8 mouse cellular contexts compared by ENCODE assay signal in genomic region chr11:69364376-69364775, GRCm38 (mm10). TPM values are rescaled to one million over a fixed set of nuclear protein-coding genes. Genes with fewer than 3 reads are reported as not detected.
DNase-seq lines count a peak whose midpoint lies in the region; ATAC-seq and TF ChIP-seq lines count a peak whose summit lies in the region.

No protein-coding gene starts in this region.

- no peak overlapping the region for H3K9ac ChIP-seq in embryonic facial prominence, embryonic 11.5 days (replicated peaks; ENCODE audit: low read length)
- H3K9ac ChIP-seq in intestine, postnatal 0 days (ENCODE audit: low read depth, low read length), result 0 out of 2 replicates have a peak overlapping the region, but pooled peaks have one; percentile 12
- no peak overlapping the region for H3K9ac ChIP-seq in liver, embryonic 16.5 days (ENCODE audit: low read depth, low read length)

- H3K4me1 ChIP-seq in cerebellum, adult 2 months (ENCODE audit: control insufficient read depth, insufficient read depth, low read length), result peaks cover 26% of the 10 kb centered on the region
- peaks cover 15% of the 10 kb centered on the region for H3K4me1 ChIP-seq in embryonic facial prominence, embryonic 11.5 days (ENCODE audit: control insufficient read depth, insufficient read depth, low read length)
- H3K4me1 ChIP-seq in intestine, postnatal 0 days (replicated peaks; ENCODE audit: control insufficient read depth, insufficient read depth, low read length), result peaks cover 22% of the 10 kb centered on the region
- H3K4me1 ChIP-seq in liver, embryonic 16.5 days (ENCODE audit: control insufficient read depth, low read depth, low read length), result peaks cover 30% of the 10 kb centered on the region

- H3K4me2 ChIP-seq in embryonic facial prominence, embryonic 11.5 days (ENCODE audit: low read depth, low read length), result no peak overlapping the region
- H3K4me2 ChIP-seq in intestine, postnatal 0 days (replicated peaks; ENCODE audit: low read depth), result peak overlapping the region; percentile 95
- peak overlapping the region; percentile 10; the same call in 1 of the 2 replicates for H3K4me2 ChIP-seq in liver, embryonic 16.5 days (ENCODE audit: low read depth, low read length)

- peaks cover 27% of the 10 kb centered on the region for H3K36me3 ChIP-seq in embryonic facial prominence, embryonic 11.5 days (replicated peaks; ENCODE audit: control insufficient read depth, insufficient read depth, low read depth, low read length)
- peaks cover 31% of the 10 kb centered on the region for H3K36me3 ChIP-seq in intestine, postnatal 0 days (ENCODE audit: control insufficient read depth, insufficient read depth)
- no peaks in the 10 kb centered on the region for H3K36me3 ChIP-seq in liver, embryonic 16.5 days (ENCODE audit: control insufficient read depth, insufficient read depth)

- 46% methylated on average over 8 of the region's 8 CpGs for WGBS in cerebellum, adult 2 months
- WGBS in embryonic facial prominence, embryonic 11.5 days, result 44% methylated on average over 8 of the region's 8 CpGs
- 23% methylated on average over 8 of the region's 8 CpGs for WGBS in intestine, postnatal 0 days
- 49% methylated on average over 8 of the region's 8 CpGs for WGBS in liver, embryonic 16.5 days (ENCODE audit: insufficient replicate concordance)

- H3K27ac ChIP-seq in cerebellum, adult 2 months (ENCODE audit: insufficient read depth, low read length), result 0 out of 2 replicates have a peak overlapping the region, but pooled peaks have one; percentile 18
- 0 out of 2 replicates have a peak overlapping the region, but pooled peaks have one; percentile 16 for H3K27ac ChIP-seq in embryonic facial prominence, embryonic 11.5 days (replicated peaks; ENCODE audit: low read depth, low read length)
- peak overlapping the region; percentile 99 for H3K27ac ChIP-seq in intestine, postnatal 0 days (ENCODE audit: low read depth, low read length)
- peak overlapping the region; percentile 59 for H3K27ac ChIP-seq in liver, embryonic 16.5 days (ENCODE audit: low read length)

- TF ChIP-seq CTCF in cerebellum, adult 2 months (IDR thresholded peaks at IDR 0.05; ENCODE audit: borderline replicate concordance, insufficient read depth, low read depth, low read length), result no peak
- no peak for TF ChIP-seq CTCF in intestine, postnatal 0 days (IDR thresholded peaks at IDR 0.05; ENCODE audit: low read depth)

- H3K27me3 ChIP-seq in cerebellum, adult 2 months (ENCODE audit: control insufficient read depth, insufficient read depth, low read length), result no peaks in the 10 kb centered on the region
- H3K27me3 ChIP-seq in embryonic facial prominence, embryonic 11.5 days (ENCODE audit: control insufficient read depth, insufficient read depth, low read length), result no peaks in the 10 kb centered on the region
- H3K27me3 ChIP-seq in intestine, postnatal 0 days (replicated peaks; ENCODE audit: control insufficient read depth, insufficient read depth, low read length), result no peaks in the 10 kb centered on the region
- peaks cover 34% of the 10 kb centered on the region for H3K27me3 ChIP-seq in liver, embryonic 16.5 days (ENCODE audit: control insufficient read depth, insufficient read depth, low read depth, low read length)

- no peak for ATAC-seq in embryonic facial prominence, embryonic 11.5 days (replicated peaks; ENCODE audit: insufficient number of reproducible peaks, low FRiP score, low TSS enrichment, low read depth)
- peak; percentile 41 for ATAC-seq in intestine, postnatal 0 days
- peak; percentile 55 for ATAC-seq in liver, embryonic 16.5 days (ENCODE audit: low read depth)

- H3K4me3 ChIP-seq in cerebellum, adult 2 months (replicated peaks; ENCODE audit: insufficient read depth, low read depth, low read length), result no peak overlapping the region
- H3K4me3 ChIP-seq in embryonic facial prominence, embryonic 11.5 days (ENCODE audit: low read depth, low read length), result no peak overlapping the region
- 0 out of 2 replicates have a peak overlapping the region, but pooled peaks have one; percentile 12 for H3K4me3 ChIP-seq in intestine, postnatal 0 days (ENCODE audit: low read depth, low read length)
- H3K4me3 ChIP-seq in liver, embryonic 16.5 days (ENCODE audit: low read depth, low read length), result peak overlapping the region; percentile 14

- TF ChIP-seq POLR2A in cerebellum, adult 2 months (IDR thresholded peaks at IDR 0.05; ENCODE audit: borderline replicate concordance, insufficient read depth, low read length), result no peak

- H3K9me3 ChIP-seq in embryonic facial prominence, embryonic 11.5 days (replicated peaks; ENCODE audit: control insufficient read depth, low read length), result no peaks in the 10 kb centered on the region
- H3K9me3 ChIP-seq in intestine, postnatal 0 days (ENCODE audit: control insufficient read depth), result no peaks in the 10 kb centered on the region
- no peaks in the 10 kb centered on the region for H3K9me3 ChIP-seq in liver, embryonic 16.5 days (replicated peaks; ENCODE audit: control insufficient read depth, low read length)

- no peak for DNase-seq in cerebellum, adult 2 months
- DNase-seq in cerebellum, postnatal 14 days, result no peak
- DNase-seq in embryonic facial prominence, embryonic 11.5 days (ENCODE audit: low spot score), result no peak
- DNase-seq in right cerebral cortex, adult 2 months (ENCODE audit: low spot score in 2 of 2), result no peak
- DNase-seq in retina, postnatal 1 day, result no peak
- DNase-seq in ovary, postnatal 10 days (ENCODE audit: low spot score), result no peak

RNA-seq across cellular contexts. Expression of gene Chd3, which starts 4.8 kb away (rescaled TPM):
- 111 and 115 TPM in 2 replicates for polyA plus RNA-seq in cerebellum, adult 2 months (2012; rRNA removed)
- polyA plus RNA-seq in embryonic facial prominence, embryonic 11.5 days (2014; fragmentation: Nextera tagmentation; extraction: Ambion mirVana), result 48.0 and 52.1 TPM in 2 replicates
- 19.4 and 24.8 TPM in 2 replicates for polyA plus RNA-seq in intestine, postnatal 0 days (2015; fragmentation: Nextera tagmentation; extraction: Ambion mirVana)
- 5.0 and 5.7 TPM in 2 replicates for polyA plus RNA-seq in liver, embryonic 16.5 days (2015; fragmentation: Nextera tagmentation; extraction: Ambion mirVana)

RNA-seq across cellular contexts. Expression of gene Rnf227, which starts 24.1 kb away (rescaled TPM):
- 130 and 135 TPM in 2 replicates for polyA plus RNA-seq in cerebellum, adult 2 months (2012; rRNA removed)
- polyA plus RNA-seq in embryonic facial prominence, embryonic 11.5 days (2014; fragmentation: Nextera tagmentation; extraction: Ambion mirVana), result 23.7 and 25.2 TPM in 2 replicates
- polyA plus RNA-seq in intestine, postnatal 0 days (2015; fragmentation: Nextera tagmentation; extraction: Ambion mirVana), result 7.8 and 7.9 TPM in 2 replicates
- polyA plus RNA-seq in liver, embryonic 16.5 days (2015; fragmentation: Nextera tagmentation; extraction: Ambion mirVana), result 0.62 and 0.74 TPM in 2 replicates

RNA-seq across cellular contexts. Expression of gene Naa38, which starts 30.9 kb away (rescaled TPM):
- 193 and 200 TPM in 2 replicates for polyA plus RNA-seq in cerebellum, adult 2 months (2012; rRNA removed)
- 123 and 135 TPM in 2 replicates for polyA plus RNA-seq in embryonic facial prominence, embryonic 11.5 days (2014; fragmentation: Nextera tagmentation; extraction: Ambion mirVana)
- polyA plus RNA-seq in intestine, postnatal 0 days (2015; fragmentation: Nextera tagmentation; extraction: Ambion mirVana), result 159 and 164 TPM in 2 replicates
- polyA plus RNA-seq in liver, embryonic 16.5 days (2015; fragmentation: Nextera tagmentation; extraction: Ambion mirVana), result 73.4 and 76.8 TPM in 2 replicates

RNA-seq across cellular contexts. Expression of gene Cyb5d1, which starts 31.1 kb away (rescaled TPM):
- polyA plus RNA-seq in cerebellum, adult 2 months (2012; rRNA removed), result 40.2 and 41.9 TPM in 2 replicates
- 33.3 TPM in 2 replicates for polyA plus RNA-seq in embryonic facial prominence, embryonic 11.5 days (2014; fragmentation: Nextera tagmentation; extraction: Ambion mirVana)
- polyA plus RNA-seq in intestine, postnatal 0 days (2015; fragmentation: Nextera tagmentation; extraction: Ambion mirVana), result 8.6 and 8.9 TPM in 2 replicates
- polyA plus RNA-seq in liver, embryonic 16.5 days (2015; fragmentation: Nextera tagmentation; extraction: Ambion mirVana), result 9.5 and 9.9 TPM in 2 replicates

RNA-seq across cellular contexts. Expression of gene Tmem88, which starts 33.7 kb away (rescaled TPM):
- polyA plus RNA-seq in cerebellum, adult 2 months (2012; rRNA removed), result 5.7 and 6.0 TPM in 2 replicates
- polyA plus RNA-seq in embryonic facial prominence, embryonic 11.5 days (2014; fragmentation: Nextera tagmentation; extraction: Ambion mirVana), result 13.6 and 18.1 TPM in 2 replicates
- 24.1 and 24.9 TPM in 2 replicates for polyA plus RNA-seq in intestine, postnatal 0 days (2015; fragmentation: Nextera tagmentation; extraction: Ambion mirVana)
- 7.1 and 7.8 TPM in 2 replicates for polyA plus RNA-seq in liver, embryonic 16.5 days (2015; fragmentation: Nextera tagmentation; extraction: Ambion mirVana)

Comparison
In these comparisons a context has a peak if more than half of its experiments do, and no peak if none do; other contexts are left out.
1. H3K27ac ChIP-seq: peak in every context shown above with its lines; median percentile 99 in intestine, postnatal 0 days; 59 in liver, embryonic 16.5 days; 18 in cerebellum, adult 2 months; 16 in embryonic facial prominence, embryonic 11.5 days.
2. H3K4me3 ChIP-seq: peak in intestine, postnatal 0 days (single experiment) and liver, embryonic 16.5 days (single experiment); none in cerebellum, adult 2 months (single experiment) and embryonic facial prominence, embryonic 11.5 days (single experiment).